Mouse (Mus musculus) mesoderm, embryonic 11.5 days (tissue): ENCODE measurements at regions not wholly inside any gene's neighbourhood (a gene's known extent, or its start where the extent isn't known, plus 50 kb on each side); places are given as distances from the start of the nearest gene placed in this dataset.
A peak's percentile ranks its signal among the peaks of the same experiment; 100 is the strongest.
"Not testable (repeated sequence)": the region's sequence is repeated elsewhere in the genome, so short reads cannot be mapped to it uniquely, and the experiment has no call there.

ENCODE experiments used
- DNase-seq: peaks from one replicate; pipeline ENCODE4 v3.0.0-alpha.2; 2012; ENCODE audit warnings: low read depth, low spot score

DNA sequence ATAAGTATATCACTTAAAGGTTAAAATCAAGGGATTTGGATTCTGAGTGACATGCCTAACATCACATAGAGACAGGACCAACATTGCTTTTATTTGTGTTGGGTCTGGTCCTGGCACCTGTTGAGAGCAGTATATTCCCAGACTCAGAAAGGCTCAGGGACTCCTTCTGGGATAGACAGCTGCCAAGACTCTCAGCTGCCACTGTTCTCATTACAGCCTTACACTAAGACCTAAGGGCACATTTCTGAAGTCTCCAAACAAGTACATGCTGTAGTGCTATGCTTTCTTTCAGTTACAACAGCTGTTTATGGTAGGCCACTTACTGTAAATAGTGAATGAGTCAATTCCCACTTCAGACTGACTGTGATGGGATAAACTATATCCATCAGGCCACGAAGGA lies 77.7 kb upstream of the Fam13a start:
- no peak for DNase-seq

GRCm38 (mm10) chr6:59103936-59104335 lies 79.6 kb upstream of the Fam13a start:
- peak; percentile 6 for DNase-seq

GRCm38 (mm10) chr6:59104496-59104895 lies 80.1 kb upstream of the Fam13a start:
- no peak for DNase-seq

DNA sequence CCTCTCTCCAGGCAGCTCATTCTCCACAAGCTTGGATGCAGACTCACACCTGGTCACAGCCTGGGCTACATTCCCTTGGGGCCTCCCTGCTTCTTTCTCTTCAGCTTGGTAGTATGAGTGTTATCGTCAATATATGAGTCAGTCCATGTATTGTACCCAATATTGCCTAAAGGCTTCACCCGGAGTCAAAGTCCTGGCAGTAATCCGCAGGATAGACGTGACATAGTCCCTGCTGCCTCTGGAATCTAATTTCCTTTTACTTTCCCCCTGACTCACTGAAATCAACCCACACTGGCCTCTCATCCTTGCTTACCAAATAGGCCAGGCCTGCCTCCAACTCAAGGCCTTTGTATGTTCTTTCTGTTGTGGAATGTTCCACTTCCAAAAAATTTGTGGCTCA lies 83.8 kb upstream of the Fam13a start:
- DNase-seq: no peak

DNA sequence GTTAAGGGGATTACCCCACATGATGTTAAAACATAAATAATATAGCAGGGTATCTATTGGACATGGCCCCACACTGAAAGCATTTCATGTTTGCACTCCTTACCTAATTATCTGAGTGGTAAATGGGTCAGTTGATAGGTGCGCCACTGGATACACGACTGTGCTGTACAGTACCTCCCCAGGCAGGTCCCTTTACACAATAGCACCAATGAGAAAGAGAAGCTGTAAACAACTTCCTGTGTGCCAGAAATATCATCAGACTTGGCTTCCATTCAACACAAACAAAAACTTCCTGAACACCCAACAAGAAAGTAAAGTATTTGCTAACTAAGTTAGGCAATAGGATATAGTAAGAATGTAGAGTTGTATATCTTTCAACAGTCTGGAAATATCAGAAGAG lies 76.3 kb upstream of the Tigd2 start:
- no peak for DNase-seq

DNA sequence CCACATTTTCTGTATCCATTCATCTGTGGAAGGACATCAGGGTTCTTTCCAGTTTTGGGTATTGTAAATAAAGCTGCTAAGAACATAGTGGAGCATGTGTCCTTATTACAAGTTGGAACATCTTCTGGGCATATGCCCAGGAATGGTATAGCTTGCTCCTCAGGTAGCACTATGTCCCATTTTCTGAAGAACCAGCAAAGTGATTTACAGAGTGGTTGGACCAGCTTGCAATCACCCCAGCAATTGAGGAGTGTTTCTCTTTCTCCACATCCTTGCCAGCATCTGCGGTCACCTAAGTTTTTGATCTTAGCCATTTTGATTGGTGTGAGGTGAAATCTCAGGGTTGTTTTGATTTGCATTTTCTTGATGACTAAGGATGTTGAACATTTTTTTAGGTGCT lies 74.9 kb upstream of the Tigd2 start:
- not testable (repeated sequence) for DNase-seq

GRCm38 (mm10) chr6:59139702-59140101 lies 69.0 kb upstream of the Tigd2 start:
- no peak for DNase-seq

DNA sequence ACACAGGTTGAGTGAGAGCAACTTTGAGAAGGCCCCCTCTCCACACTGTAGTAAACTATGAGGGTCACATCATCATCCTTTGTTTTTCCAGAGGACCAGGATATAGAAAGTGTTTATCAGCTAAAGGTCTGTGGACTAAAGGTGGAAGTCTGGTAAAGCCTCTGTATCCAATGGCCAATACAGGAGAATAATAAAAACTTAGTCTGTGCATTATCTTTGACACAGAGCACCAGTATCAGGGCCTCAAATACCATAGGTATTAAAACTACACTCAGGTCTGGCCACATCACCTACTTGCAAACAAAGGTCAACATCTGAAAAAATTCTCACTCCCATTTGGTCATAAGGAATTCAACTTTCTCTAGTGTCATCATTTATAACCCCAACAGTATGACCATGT lies 66.6 kb upstream of the Tigd2 start:
- no peak for DNase-seq

DNA sequence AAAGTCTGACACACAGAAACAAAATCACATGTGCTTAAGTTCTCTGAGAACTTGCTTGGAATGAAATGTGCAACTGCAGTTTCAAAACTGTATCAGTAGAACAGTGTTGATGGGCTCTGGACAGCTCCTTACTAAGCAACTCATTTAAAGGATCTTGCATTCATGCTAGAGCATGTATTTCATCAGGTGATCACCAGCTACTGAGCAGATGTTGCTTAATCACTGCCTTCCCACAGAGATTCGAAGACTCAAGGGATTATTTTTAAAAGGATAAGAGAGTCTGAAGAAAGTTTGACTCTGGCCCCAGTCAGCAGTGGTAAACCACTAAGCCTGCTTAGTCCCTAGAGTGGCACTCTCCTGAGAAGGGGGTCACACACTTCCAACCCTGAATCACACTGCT lies 61.2 kb upstream of the Tigd2 start:
- DNase-seq: no peak

DNA sequence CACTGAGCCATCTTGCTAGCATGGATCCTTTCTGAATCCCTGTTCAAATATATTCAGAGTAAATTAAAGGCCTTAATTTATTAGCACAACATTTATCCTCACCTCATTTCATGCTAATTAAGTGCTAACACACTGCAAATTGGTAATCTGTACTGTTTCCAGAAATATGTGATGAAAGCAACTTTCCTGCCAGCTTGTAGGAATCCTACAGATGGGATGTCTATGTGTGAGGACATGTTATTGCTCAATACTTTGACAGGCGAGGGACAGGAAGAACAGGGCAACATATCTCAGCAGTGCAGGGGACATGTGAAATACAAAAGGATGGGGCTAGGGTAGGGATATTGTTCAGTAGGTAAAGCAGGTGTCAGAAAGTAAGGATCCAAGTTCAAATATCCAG lies 53.0 kb upstream of the Tigd2 start:
- no peak for DNase-seq
